8 mouse cellular contexts compared by ENCODE assay signal in the genomic region with DNA sequence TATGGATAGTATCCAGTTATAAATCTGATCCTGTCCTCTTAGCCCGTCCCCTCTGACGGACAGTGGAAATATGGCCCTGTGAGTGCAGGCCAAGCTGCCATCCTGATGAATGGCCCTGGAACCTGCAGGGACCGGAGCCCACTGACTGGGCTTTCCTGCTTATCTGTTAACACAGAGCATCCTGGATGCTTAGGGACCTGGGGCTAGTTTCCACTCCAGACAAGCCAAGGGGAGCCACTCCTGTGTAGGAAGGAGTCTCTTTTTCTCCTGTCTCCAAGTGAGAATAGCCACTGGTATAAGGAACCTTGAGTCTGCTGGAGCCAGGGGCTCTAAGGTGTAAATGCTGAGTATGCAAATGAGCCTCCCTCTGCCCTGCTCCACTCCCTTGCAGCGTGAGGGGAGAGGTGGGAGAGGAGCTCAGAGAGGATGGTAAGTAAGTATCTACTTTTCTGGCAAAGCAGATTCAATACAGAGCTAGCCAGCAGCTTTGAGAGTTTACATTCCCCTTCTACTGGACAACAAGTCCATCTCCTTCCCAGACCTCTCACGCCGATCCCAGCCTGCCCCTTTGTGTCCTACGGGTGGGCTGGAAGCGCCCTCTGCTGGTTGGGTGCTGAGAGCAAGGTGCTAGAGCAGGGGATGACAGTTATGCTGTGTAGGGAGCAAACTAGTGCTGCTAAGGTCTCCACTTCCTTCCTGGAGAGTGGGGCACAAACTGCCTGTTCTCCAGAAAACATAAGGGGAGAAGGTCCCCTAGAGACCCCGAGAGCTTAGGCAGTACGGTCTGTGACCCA. TPM values are rescaled to one million over a fixed set of nuclear protein-coding genes. Genes with fewer than 3 reads are reported as not detected.
DNase-seq lines count a peak whose midpoint lies in the region; ATAC-seq lines count a peak whose summit lies in the region.

No protein-coding gene starts in this region.

- H3K27ac ChIP-seq in hindbrain, embryonic 13.5 days, result no peak overlapping the region

- peak overlapping the region; percentile 40; the same call in 1 of the 2 replicates for H3K9ac ChIP-seq in hindbrain, embryonic 13.5 days

- H3K4me3 ChIP-seq in hindbrain, embryonic 13.5 days, result no peak overlapping the region

- no peaks in the 10 kb centered on the region for H3K27me3 ChIP-seq in hindbrain, embryonic 13.5 days

- DNase-seq in NIH3T3 (ENCODE audit: low read depth), result peak; percentile 93
- DNase-seq in cerebellum, adult 9-11 months, result peak; percentile 55
- peak; percentile 70 to 72 for DNase-seq in frontal cortex, postnatal 36 days (ENCODE audit: low spot score in 2 of 2)
- peak; percentile 61 to 79 for DNase-seq in layer of hippocampus, postnatal 14 days (ENCODE audit: low spot score in 2 of 2)
- peak; percentile 72 for DNase-seq in lung, postnatal 25 days (ENCODE audit: low spot score)
- peak; percentile 62 to 82 for DNase-seq in right cerebral cortex, postnatal 10 days (ENCODE audit: low spot score in 2 of 2)
- peak; percentile 48 for DNase-seq in urinary bladder, postnatal 10 days (ENCODE audit: low spot score)

- H3K4me2 ChIP-seq in hindbrain, embryonic 13.5 days, result no peak overlapping the region

- ATAC-seq in hindbrain, embryonic 13.5 days (ENCODE audit: low FRiP score), result peak; percentile 57; the same call in 1 of the 2 replicates

- H3K36me3 ChIP-seq in hindbrain, embryonic 13.5 days, result peaks cover 80% of the 10 kb centered on the region

- H3K9me3 ChIP-seq in hindbrain, embryonic 13.5 days, result no peaks in the 10 kb centered on the region

- 38% methylated on average over 10 of the region's 10 CpGs for WGBS in hindbrain, embryonic 13.5 days

- H3K4me1 ChIP-seq in hindbrain, embryonic 13.5 days (replicated peaks), result peaks cover 4% of the 10 kb centered on the region; the same call in 1 of the 2 replicates

RNA-seq across cellular contexts. Expression of gene Gpr161, which starts 24.7 kb away (rescaled TPM):
- 3.4 and 3.6 TPM in 2 replicates for polyA plus RNA-seq in hindbrain, embryonic 13.5 days (2015; fragmentation: Nextera tagmentation; extraction: Ambion mirVana)
- 10 to 100 TPM; 56.5 to 63.7 TPM for total RNA-seq in layer of hippocampus, postnatal 14 days (2021)
